Mouse (Mus musculus) stomach, embryonic 16.5 days (tissue): ENCODE data around the gene Atp6v1b1. TPM values are rescaled to one million over a fixed set of nuclear protein-coding genes. Genes with fewer than 3 reads are reported as not detected.
"Not testable (repeated sequence)": the region's sequence is repeated elsewhere in the genome, so short reads cannot be mapped to it uniquely, and the experiment has no call there.

Source experiments
- ATAC-seq: fragments of 200-750 bp; cut with Nextera tagmentation; 2 replicates; pipeline ENCODE4 v1.8.0; 2017; ENCODE audit warnings: moderate number of reproducible peaks, moderate TSS enrichment; ENCODE audit not compliant: insufficient read depth, low FRiP score
- H3K27ac ChIP-seq: fragments of 300-500 bp; sonication (generic); 2 replicates; pipeline ENCODE4 v1.5.1; 2014; ENCODE audit warnings: low read length
- H3K27me3 ChIP-seq: fragments of 300-500 bp; sonication (generic); 2 replicates; pipeline ENCODE4 v1.6.1; 2014; ENCODE audit warnings: low read length, control low read depth, mixed read lengths; ENCODE audit not compliant: control insufficient read depth, insufficient read depth
- H3K36me3 ChIP-seq: fragments of 300-500 bp; sonication (generic); 2 replicates; pipeline ENCODE4 v1.6.1; 2014; ENCODE audit warnings: low read length; ENCODE audit not compliant: control insufficient read depth, insufficient read depth
- H3K4me1 ChIP-seq: fragments of 300-500 bp; sonication (generic); 2 replicates; pipeline ENCODE4 v1.6.1; 2014; ENCODE audit warnings: low read length, control low read depth, mixed read lengths; ENCODE audit not compliant: control insufficient read depth, insufficient read depth
- H3K4me2 ChIP-seq: fragments of 300-500 bp; sonication (generic); 2 replicates; pipeline ENCODE4 v1.6.1; 2014; ENCODE audit warnings: low read depth, low read length, mixed read lengths
- H3K4me3 ChIP-seq: fragments of 300-500 bp; sonication (generic); replicated peaks from 2 replicates; pipeline ENCODE4 v1.5.1; 2014; ENCODE audit warnings: mild to moderate bottlenecking, low read length
- H3K9ac ChIP-seq: fragments of 300-500 bp; sonication (generic); 2 replicates; pipeline ENCODE4 v1.6.1; 2014; ENCODE audit warnings: low read length
- H3K9me3 ChIP-seq: fragments of 300-500 bp; sonication (generic); replicated peaks from 2 replicates; pipeline ENCODE4 v1.6.1; 2016; ENCODE audit warnings: low read length, control low read depth; ENCODE audit not compliant: control insufficient read depth
- WGBS: fragments of 180-500 bp; shearing (Covaris S2); extraction: QIAGEN DNeasy Blood & Tissue Kit; methylation state at CpG from one replicate; pipeline ENCODE4 v1.1.7; 2014; 5-methylcytosine and 5-hydroxymethylcytosine counted together
- polyA plus RNA-seq: library from polyadenylated mRNA; unstranded; fragments of >200 nt; fragmentation: Nextera tagmentation; extraction: Ambion mirVana; gene quantifications from 2 replicates; pipeline ENCODE4 v1.2.1, GENCODE M21; 2015

Atp6v1b1 gene
- polyA plus RNA-seq, 1 experiment from 2014 or later, result not detected

DNA sequence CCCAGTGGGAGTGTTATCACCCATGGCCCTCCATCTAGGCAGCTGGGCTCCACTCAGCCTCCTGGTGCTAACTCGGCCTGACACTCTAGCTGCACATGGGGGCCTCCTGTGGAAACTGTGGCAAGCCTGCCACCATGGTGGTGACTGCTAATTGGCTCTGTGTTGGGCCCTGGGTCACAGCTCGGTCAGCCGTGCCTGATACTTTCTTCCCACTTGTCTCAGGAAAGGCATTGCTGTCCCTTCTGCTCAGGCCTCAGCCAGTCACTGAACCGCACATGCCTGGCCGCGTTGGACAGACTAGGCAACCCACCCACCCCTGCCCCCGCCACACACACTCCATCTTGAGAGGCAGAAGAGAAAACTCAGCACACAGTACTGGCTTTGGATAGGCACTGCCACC is 45.8 kb downstream of the Atp6v1b1 start:
- H3K4me1 ChIP-seq, result no peaks in the 10 kb centered on the region
- no peaks in the 10 kb centered on the region for H3K9me3 ChIP-seq
- no peak overlapping the region for H3K9ac ChIP-seq
- no peaks in the 10 kb centered on the region for H3K27me3 ChIP-seq
- no peak overlapping the region for H3K27ac ChIP-seq
- ATAC-seq, result no peak
- H3K4me2 ChIP-seq, result no peak overlapping the region
- 70% methylated on average over 7 of the region's 7 CpGs for WGBS
- H3K36me3 ChIP-seq, result no peaks in the 10 kb centered on the region
- H3K4me3 ChIP-seq, result no peak overlapping the region

DNA sequence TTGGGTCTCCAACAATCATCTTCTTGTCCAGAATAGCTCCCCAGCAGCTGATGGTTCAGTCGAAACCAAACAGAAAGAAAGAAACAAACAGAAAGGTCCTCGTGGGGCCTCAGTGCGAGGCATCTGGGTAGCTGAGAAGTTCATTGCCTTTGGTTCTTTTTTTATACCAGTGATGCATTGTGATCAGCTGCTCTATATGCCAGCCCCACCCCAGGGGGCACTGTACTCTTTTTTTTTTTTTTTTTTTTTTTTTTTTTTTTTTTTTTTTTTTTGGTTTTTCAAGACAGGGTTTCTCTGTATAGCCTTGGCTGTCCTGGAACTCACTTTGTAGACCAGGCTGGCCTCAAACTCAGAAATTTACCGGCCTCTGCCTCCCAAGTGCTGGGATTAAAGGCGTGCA is 47.7 kb downstream of the Atp6v1b1 start:
- not testable (repeated sequence) for H3K27me3 ChIP-seq, H3K9ac ChIP-seq, H3K9me3 ChIP-seq, H3K27ac ChIP-seq, H3K4me3 ChIP-seq, H3K4me2 ChIP-seq, H3K36me3 ChIP-seq, ATAC-seq, H3K4me1 ChIP-seq
- WGBS, result 88% methylated on average over 5 of the region's 5 CpGs

DNA sequence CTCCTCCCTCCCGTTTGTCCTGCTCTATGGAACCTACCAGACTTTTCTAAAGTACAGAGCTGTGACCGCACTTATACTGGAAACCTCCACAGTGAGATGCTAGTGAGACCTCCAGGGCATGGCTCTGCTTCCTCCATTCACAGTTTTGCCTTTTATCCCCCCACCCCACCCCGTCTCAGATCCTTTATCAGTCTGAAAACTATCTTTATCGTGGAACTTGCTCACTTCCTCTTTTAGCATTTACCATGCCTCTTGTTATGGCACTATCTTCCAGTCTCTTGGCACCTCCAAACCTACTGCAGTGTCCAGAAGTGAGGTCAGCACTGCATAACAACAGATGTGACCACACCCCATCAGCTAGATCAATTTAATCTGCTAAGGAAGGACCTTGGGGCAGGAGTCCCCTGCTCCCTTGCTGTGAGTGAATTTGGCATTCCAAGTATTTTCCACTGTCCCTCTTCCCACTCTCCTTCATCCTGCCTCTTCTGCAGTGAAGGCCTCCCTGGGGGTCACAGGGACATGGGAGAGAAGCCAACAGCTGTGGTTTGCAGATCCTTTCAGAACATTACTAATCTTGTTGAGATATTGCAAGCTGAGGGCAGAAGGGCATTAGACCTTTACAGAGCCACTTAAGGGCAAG is 48.6 kb downstream of the Atp6v1b1 start:
- WGBS, result 55% methylated on average over 4 of the region's 4 CpGs
- no peak for ATAC-seq
- Histone ChIP-seq H3K9me3 (no peaks in the 10 kb centered on the region), H3K36me3 (no peaks in the 10 kb centered on the region), H3K4me3 (no peak overlapping the region), H3K9ac (no peak overlapping the region), H3K27ac (no peak overlapping the region), H3K4me1 (0 out of 2 replicates have a peak, but pooled peaks cover 4% of the 10 kb centered on the region), H3K4me2 (no peak overlapping the region), H3K27me3 (no peaks in the 10 kb centered on the region)

DNA sequence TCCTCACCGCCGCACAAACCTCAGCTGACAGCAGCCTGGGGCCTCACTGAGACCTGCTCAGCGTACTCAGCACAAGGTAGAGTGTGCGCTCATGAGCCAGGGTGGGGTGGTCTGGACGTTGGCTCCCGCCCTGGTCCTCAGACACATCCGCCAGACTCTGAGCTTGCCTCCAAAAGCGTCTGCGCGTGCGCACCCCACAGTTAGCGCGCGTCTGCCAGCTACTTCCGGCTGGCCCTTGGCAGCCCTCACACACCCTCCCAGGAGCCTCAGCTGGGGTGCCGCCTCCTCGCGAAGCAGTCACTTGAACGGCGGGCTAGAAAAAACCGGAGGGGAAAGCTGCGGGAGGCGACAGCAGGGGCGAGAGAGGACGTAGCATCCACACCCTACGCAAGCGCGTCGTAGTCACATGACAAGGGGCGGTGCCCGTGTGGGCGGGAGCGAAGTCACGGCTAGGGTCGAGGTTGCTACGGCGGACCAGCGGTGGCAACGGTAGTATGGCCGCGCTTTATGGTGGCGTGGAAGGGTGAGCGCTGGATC is 52.0 kb downstream of the Atp6v1b1 start, which contains the start of gene Nagk:
Nagk (plus strand) TSS at position 223 of the 537 bp plus-strand sequence.
- H3K36me3 ChIP-seq, result no peaks in the 10 kb centered on the region
- ATAC-seq, result peak; percentile 95
- peak within 1 kb of the TSS; percentile 80 for H3K4me3 ChIP-seq
- peak within 1 kb of the TSS; percentile 88 for H3K9ac ChIP-seq
- no peaks in the 10 kb centered on the region for H3K9me3 ChIP-seq
- peak within 1 kb of the TSS; percentile 88 for H3K4me2 ChIP-seq
- 0 out of 2 replicates have a peak, but pooled peaks cover 4% of the 10 kb centered on the region for H3K4me1 ChIP-seq
- no peaks in the 10 kb centered on the region for H3K27me3 ChIP-seq
- H3K27ac ChIP-seq, result peak within 1 kb of the TSS; percentile 97
- WGBS, result under 1% methylated on average over 43 of the region's 43 CpGs

DNA sequence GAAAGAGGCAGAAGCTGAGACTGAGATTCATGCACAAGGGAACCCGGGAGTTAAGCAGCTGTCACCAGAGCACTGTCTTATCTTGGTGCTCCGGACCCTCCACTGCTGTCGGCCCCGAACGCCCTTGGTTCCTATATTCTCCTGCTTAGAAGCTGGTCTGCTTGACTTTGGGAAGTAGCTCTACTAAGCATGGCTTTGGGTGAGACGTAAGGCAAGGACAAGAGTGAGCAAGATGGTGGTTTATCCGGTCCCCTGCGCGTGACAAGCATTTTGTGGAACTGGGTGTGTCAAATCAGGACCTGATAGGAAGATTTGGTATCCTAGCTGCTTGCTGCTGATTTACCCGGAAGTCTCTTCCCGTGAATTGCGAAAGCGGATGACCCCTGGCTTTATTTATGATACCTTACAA is 52.7 kb downstream of the Atp6v1b1 start:
- H3K27ac ChIP-seq, result peak overlapping the region; percentile 97
- no peaks in the 10 kb centered on the region for H3K9me3 ChIP-seq
- H3K4me3 ChIP-seq, result peak overlapping the region; percentile 80
- no peaks in the 10 kb centered on the region for H3K27me3 ChIP-seq
- no peaks in the 10 kb centered on the region for H3K36me3 ChIP-seq
- ATAC-seq, result peak; percentile 7; the same call in 1 of the 2 replicates
- peak overlapping the region; percentile 88 for H3K9ac ChIP-seq
- H3K4me2 ChIP-seq, result peak overlapping the region; percentile 88
- H3K4me1 ChIP-seq, result 0 out of 2 replicates have a peak, but pooled peaks cover 4% of the 10 kb centered on the region
- WGBS, result 2% methylated on average over 13 of the region's 13 CpGs

DNA sequence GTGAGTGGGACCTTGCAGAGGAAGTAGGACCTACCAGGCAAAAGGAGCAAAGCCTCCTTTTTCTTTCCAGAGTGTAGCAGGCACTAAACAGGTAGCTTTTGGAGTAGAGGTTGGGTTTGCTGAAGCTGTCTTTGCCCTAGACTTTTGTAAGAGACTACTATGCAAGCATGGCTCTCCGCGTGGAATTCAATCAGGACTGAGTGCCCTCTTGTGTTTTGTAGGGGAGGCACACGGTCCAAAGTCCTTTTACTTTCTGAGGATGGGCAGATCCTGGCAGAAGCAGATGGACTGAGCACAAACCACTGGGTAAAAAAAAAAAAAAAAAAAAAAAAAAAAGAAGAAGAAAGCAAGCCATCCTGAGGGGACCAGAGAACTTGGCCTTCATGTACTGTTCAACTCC is 53.9 kb downstream of the Atp6v1b1 start:
- no peak overlapping the region for H3K27ac ChIP-seq

DNA sequence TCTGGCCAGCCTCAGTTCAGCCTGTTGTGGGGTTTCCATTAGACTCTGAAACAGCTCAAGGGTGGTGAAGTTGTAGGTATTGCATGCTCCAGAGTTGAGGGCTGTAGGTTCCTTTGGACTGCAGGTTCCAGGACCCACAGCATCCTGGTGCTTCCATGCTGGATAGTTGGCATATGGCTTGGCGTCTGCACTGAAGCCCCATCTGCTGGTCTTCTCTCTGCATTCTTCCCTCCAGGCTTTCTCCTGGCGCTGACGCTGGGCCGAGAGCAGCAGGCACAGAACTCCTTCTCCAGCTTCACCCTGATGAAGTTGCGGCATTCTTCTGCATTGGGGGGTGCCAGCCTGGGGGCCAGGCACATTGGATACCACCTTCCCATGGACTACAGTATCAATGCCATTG is 59.2 kb downstream of the Atp6v1b1 start:
- Histone ChIP-seq H3K9me3 (no peaks in the 10 kb centered on the region), H3K27ac (no peak overlapping the region), H3K4me1 (no peaks in the 10 kb centered on the region), H3K4me2 (no peak overlapping the region), H3K9ac (no peak overlapping the region), H3K4me3 (no peak overlapping the region), H3K27me3 (no peaks in the 10 kb centered on the region), H3K36me3 (peaks cover 6% of the 10 kb centered on the region; the same call in 1 of the 2 replicates)
- ATAC-seq, result no peak
- 91% methylated on average over 5 of the region's 5 CpGs for WGBS

More for the DNA sequence above, 53.9 kb downstream of the Atp6v1b1 start:
- Histone ChIP-seq H3K27me3 (no peaks in the 10 kb centered on the region), H3K4me3 (no peak overlapping the region), H3K4me1 (0 out of 2 replicates have a peak, but pooled peaks cover 4% of the 10 kb centered on the region), H3K4me2 (no peak overlapping the region), H3K9ac (no peak overlapping the region; the same call in 1 of the 2 replicates), H3K36me3 (peaks cover 3% of the 10 kb centered on the region; the same call in 1 of the 2 replicates), H3K9me3 (no peaks in the 10 kb centered on the region)
- no peak for ATAC-seq
- WGBS, result 58% methylated on average over 3 of the region's 3 CpGs

DNA sequence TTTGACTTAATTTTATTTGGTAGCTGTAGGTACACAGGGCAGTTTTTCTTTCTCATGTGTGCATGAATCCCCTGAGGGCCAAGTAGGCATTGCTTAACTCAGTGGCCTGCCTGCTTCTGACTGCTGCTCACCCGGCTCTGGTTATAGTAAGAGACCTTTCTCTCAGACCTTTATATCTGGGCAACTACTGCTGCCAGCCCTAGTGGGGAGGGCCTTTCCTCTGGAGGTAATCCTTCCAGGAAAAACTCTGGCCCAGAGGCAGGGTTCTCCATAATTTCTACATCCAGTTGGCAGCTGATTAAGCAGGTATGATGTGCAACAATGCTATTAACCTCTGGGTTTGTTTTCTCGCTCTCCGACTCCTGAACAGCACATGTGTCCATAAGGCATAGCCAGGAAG is 60.1 kb downstream of the Atp6v1b1 start:
- Histone ChIP-seq H3K27me3 (no peaks in the 10 kb centered on the region), H3K9me3 (no peaks in the 10 kb centered on the region), H3K4me3 (no peak overlapping the region), H3K36me3 (peaks cover 6% of the 10 kb centered on the region; the same call in 1 of the 2 replicates), H3K4me1 (no peaks in the 10 kb centered on the region), H3K9ac (no peak overlapping the region), H3K27ac (no peak overlapping the region), H3K4me2 (no peak overlapping the region)
- no peak for ATAC-seq
- WGBS, result 88% methylated on average over 3 of the region's 3 CpGs
